Mouse (Mus musculus): Measurements from ENCODE around the gene Slc39a11. TPM values are rescaled to one million over a fixed set of nuclear protein-coding genes. Genes with fewer than 3 reads are reported as not detected.

Gene Slc39a11
- total RNA-seq, 2 experiments from 2014 or later = 1.8 to 3.1 TPM

DNA sequence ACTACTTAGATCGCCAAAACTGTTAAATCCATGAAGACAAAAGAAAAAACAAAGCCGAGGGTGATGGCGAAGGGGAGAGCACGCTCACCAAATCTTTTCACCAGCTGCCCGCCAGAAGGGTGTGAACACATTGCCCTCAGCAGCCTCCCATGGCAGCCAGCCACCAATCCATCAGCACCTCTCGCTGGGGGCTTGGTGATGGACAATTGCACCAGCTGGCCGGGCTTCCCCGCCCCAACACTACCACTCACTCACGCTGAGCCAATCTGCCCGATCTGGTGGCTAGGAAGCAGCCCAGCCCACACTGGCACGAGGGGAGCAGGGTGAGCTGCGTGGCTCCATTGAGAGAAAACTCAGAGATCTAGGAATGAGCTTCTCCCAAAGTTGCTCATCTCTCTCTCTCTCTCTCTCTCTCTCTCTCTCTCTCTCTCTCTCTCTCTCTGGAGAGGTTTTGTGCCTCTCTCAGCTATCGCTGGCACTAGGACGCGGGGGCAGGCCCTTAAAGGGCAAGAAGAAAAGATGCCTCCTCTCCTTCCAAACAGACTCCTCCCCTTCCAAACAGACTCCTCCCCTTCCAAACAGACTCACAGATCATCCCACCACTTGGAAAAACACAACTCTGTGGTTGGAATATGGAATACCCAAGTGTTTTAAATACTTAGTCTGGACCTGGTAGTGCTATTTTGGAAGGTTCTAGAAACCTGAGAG is 110.2 kb downstream of the Slc39a11 start:
- no peak for DNase-seq

DNA sequence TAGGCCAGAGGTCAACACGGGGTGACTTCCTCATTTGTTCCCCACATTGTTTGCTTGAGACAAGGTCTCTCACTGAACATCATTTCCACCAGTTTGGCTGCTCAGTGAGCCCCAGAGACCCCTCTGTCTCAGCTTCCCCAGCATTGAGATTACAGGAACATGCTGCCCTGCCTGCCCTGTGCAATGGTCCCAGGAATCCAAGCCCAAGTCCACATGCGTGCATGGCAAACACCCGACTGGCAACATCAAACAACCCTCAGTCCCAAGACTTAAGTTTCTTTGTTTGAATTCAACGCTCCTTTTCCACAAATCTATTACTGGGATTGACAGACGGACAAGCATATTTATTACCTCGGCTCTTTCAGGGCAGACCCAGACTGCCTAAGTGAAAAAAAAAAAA is 110.8 kb downstream of the Slc39a11 start:
- DNase-seq = no peak

DNA sequence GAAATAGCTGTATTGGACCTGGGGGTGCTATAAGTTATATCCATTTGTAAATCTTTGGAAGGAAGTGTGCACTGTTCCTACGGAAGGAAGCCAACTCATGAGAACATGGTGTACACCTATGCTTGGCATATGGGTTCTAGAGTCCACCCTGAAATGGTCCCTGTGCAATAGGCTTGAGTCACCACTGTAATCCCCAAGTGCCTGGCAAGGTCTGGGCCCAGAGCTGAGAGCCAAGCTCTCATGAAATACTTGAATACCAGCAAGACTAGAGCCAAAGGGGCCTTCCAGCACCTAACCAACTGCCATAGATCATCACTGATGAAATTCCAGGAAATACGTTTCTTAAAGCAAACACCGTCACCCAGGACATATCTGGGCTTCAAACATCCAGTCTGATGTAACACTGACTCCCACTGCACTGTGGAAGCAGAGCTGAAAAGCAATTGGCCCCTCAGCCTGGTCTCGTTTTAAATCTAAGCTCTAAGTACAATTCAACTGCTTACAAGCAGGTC is 111.4 kb downstream of the Slc39a11 start:
- no peak for DNase-seq

DNA sequence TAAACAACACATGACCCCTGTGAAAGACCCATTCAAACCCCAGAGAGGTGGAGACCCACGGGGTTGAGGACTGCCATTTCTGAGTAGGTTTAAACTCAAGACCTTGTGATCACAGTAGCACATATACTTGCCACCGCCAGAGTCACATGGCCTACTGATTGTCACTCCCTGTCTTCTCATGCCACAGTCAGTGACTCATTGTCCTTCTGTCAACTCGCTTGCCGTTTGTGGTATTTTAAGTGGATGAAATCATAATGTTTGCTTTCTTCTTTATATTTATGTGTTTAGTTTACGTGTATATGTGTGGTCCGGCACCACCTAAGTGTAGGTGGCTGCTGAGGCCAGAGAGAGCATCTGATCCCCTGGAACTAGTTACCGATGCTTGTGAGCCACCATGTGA is 112.2 kb downstream of the Slc39a11 start:
- DNase-seq = no peak

DNA sequence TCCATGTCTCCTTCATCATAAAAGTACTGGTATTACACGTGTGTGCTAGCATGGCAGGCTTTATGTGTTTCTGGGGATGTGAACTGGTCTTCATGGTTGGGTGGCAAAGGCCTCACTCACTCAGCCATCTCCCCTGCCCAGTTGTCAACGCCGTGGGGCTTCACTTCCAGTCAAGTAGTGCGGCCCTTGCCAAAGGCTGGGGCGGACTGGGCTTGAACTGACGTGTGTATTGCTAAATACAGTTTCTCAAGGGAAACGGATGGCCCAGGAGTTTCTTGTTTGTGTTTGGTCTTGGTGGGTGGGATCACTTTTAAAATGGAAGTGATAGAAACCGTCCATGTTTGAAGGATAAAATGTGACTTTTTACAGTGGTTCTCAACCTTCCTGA is 112.7 kb downstream of the Slc39a11 start:
- DNase-seq = no peak

DNA sequence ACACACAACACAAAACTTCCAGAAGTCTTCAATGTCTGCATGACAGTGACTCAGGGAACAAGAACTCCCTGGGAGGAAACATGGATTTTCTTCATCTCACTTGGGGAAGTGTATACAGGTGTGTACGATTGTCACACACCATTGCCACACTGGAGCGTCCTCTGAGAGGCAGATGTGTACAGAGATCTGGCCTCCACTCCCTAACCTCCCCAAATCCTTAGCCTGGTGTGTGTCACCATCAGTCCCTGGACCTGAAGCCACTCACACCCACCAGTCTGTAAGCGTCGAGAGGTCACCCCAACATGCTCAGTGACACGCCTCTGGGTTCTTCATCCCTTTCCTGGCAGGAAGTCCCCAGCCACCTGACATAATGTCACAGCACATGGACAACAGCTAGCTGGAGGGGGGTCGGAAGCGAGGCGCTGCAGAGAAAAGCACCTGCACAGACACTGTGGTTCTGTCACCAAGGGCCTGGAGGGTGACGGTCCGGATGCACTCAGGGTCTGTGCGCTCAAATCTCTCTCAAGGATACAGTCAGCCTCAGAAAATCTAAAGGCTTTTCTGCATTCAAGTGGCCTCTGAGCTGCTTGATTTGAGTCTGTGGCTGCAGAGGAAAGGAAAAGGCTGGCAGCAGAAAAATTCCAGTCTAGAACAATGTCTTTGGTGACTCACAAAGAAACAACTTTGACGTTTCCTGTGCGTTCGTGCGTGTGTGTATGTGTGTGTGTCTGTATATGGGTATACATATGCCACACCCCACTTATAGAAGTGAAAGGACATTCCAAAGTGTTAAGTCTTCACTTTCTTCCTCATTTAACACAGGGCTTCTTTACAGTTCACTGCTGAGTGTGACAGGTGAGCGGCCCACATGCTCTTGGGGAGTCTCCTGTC is 113.3 kb downstream of the Slc39a11 start:
- DNase-seq = no peak

DNA sequence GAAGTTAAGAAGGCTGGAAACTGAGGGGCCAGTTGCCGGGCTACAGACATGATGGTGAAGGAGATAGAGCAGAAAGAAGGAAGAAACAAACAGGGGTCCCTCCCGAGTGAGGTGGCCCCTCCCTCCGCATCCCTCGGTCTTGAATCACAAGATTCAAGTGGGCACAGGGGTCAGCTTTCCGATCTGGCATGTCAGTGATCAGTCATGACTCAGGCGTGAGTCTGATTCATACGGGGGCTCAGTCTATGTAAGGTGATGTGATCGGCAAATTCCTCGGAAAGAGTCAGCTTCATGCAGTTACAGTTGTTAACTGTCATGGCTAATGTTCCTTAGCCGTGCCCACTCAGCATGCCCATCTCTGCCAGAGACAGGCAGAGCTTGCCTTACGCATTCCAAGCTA is 115.5 kb downstream of the Slc39a11 start:
- no peak for DNase-seq

DNA sequence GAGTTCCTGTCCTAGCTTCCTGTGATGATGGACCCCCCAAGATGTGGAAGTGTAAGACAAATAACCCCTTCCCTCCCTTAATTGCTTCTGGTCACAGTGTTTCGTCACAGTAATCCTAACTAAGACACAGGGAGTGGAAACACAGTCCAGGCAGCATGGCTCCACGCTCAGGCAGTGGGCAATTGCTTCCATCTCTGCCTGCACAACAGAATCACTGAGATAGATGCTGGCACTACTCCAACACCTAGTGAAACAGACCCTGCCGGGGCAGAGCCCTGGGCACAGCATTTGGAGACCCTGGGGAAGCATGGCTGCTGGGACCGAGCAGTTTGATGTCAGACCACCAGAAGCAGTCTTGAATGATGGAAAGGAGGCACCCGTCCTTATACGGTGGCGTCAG is 115.9 kb downstream of the Slc39a11 start:
- no peak for DNase-seq

DNA sequence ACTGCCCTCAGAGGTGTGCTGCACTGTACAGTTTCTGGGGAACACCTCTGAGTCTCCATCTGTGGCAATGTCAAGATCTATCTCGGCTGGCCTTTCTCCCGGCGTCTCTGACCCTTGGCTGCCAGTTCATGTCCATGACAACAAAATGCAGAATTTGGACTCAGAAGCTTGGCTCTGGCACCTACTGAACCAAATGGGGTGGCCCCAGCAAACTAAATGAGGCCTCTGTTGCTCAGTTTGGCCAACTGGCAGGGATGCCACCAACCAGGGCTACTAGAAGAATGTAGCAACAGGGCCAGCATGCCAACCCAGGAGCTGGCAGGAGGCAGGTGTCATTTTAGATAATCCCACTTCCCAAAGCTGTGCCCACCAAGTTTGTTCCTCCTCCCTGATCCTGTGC is 121.5 kb downstream of the Slc39a11 start:
- no peak for DNase-seq

DNA sequence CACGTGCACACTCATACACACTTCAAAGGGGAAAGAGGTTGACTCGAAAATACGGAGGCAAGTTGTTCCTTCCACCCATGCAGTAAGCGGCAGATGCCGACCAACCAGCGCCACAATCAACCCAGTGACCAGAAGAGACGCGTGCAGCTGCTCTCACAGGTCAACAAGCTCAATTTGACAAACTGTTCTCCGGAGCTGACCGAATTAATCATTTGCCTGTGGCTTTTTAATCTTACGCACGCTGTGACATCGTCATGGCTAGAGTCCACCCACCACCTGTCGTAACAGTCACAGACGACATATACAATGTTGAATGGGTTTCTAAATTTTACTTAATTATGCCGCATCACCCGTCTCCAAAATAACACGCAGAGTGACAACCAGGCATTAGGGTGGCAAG is 124.1 kb downstream of the Slc39a11 start:
- no peak for DNase-seq

DNA sequence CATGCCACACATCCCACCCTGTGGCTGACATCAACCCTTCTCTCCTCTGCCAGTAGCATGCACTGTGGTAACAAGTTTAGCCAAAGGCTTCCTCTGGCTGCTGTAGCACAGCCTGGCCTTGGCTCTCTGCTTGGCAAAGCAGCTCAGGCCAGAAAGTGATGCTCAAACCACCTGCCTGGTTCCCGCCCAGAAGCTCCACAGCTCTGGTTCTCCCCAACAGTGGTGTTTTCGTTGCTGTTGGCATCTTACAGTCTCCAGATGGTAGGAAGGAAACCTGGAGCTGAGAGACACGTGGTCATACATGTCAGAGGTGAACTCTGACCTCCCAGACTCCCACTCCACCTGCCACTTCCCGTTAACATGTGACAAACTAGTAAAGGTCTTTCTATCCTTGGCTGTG is 127.2 kb downstream of the Slc39a11 start:
- DNase-seq = no peak

DNA sequence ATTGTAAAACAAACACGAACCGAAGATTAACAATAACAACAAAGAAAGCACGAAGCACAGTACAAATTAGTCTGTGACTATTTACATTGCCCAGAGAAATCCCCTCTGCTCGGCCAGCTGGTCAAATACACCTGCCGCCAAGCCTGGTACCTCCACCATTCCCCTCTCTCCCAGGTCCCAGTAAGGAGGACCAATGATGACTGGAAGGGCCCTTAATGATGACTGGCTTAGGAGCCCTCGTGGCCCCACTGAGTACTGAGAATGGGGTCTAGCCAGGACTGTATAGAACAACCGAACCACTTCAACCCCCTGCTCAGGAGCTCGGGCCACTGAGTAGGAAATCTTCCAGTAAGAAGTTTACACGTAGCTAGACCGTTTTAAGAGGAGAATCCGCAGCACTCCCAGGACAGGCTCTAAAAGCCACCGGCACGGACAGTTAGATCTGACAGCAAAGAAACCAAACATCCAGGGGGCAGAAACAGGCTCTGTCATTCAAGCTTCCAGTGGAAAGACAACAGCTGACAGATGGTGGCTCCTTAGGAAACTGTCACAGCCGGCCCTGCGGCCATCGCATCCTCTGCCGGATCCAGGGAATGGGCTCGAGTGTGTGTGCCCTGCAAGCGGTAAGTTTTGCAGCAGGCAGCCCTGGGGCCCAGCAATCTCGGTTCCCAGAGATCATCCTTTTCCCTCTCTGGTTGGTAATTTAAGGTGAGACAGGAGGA is 128.2 kb downstream of the Slc39a11 start:
- no peak for DNase-seq

DNA sequence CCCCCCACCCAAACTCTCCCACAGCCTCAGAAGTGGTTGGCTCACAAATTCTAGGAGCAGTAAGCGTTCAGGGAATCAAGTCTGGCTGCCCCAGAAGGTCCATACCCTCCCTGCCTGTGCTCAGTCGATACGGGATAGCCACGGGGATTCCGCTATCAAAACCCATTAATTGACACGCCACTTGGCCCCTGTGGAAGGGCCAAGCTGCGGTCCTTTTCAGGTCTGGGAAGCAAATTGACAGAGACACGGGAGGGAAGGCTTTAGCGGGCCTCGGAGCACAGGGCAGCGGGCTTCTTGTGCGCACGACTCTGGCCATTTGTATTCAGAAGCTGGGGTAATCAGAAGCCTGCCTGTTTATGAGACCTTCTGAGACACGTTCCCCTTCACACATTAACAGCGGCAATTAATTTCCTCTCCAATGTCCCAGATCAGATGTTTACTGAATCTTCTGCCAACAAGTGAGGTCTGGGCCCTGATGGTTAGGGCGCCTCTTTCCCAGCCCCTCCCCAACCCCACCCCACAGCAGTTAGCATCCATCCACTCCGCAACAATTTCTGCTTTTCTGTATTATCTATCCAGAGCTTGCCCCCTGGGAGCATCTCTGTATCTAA is 128.9 kb downstream of the Slc39a11 start:
- no peak for DNase-seq

DNA sequence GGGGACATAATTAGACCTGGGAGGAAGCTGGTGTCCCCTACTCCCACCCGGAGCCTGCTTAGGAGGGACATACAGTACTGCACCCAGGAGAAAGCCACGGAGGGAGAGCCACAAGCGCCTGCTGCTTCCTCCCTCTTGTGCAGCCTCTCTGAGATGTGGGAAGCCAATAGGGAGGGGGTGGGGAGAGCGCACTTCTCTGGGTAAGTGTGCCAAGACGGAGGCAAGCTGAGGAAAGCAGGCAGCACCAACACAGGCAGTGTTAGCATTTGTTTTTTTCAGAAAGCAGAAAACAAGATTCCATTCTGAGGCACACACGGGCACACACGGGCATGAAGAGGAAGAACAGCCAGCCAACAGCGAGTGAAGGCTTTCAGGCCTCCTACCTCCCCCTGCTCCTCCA is 129.5 kb downstream of the Slc39a11 start:
- DNase-seq = no peak

DNA sequence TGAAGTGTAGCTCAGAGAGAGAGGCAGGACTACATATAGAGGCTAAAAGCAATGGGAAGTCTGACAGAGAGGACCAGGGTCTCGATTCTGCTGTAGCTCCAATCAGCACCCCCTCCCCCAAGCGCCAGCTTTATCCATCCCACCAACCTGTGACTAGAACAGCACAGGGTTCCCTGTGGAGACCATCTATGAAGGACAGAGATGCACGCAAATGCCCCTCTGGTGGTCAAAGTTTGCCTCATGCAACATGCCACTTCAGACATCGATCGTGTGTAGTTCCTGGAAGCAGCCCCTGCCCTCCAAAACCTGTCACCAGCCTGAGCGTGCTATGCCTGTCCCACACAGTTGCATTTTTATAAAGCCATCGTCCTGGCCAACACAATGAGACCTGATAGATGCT is 129.9 kb downstream of the Slc39a11 start:
- no peak for DNase-seq

DNA sequence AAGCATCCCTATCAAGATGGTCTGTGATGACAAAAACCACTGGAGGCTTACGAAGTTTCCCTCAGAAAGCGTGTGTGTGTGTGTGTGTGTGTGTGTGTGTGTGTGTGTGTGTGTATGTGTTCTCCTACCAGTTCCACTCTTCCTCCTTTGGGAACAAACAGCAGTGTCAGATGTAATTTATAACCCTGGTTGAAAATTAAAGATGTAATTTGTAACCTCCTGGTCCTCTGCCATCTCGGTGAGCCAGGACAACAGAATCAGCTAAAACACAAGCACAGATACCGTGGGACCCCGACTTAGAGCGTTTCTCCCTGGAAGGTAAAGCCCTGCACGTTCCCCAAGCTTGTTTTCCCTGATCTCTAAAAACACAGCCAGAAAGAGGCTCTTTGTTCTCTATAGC is 131.7 kb downstream of the Slc39a11 start:
- DNase-seq = no peak

DNA sequence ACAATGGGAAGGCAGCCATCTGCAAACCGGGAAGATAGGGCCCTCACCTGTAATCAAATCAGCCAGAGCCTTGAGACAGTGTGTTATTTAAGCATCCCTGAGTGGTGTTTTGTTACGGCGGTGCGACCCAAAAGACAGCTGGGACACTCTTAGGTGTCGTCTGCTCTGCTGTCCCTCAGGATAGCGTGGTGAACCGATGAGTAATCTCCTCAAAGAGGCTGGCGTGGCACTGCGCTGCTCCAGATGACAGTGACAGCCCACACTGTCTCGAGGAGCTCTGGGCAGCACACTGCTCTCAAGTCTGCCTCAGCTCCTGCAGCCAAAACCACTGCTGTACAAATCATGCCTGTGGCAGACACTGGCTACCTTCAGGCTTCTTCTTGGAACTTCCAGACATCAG is 133.7 kb downstream of the Slc39a11 start:
- no peak for DNase-seq

DNA sequence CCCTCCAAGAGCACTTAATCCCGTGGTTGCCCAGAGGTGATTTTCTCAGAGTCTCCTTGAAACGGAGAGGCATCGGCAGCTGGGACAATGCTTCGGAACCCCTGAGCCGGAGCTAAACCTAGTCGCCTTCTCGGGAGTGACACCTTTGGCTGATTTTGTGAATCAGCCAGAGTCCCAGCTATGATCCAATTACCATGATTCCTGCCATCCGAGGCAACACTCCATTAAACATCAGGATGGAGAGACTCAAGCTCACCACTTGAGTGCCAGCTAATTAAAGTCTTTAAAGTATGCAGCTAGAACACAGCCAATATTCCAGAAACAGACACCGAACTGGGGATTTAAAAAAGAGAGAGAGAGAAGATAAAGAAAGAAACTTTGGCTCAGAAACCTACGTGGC is 136.9 kb downstream of the Slc39a11 start:
- no peak for DNase-seq

DNA sequence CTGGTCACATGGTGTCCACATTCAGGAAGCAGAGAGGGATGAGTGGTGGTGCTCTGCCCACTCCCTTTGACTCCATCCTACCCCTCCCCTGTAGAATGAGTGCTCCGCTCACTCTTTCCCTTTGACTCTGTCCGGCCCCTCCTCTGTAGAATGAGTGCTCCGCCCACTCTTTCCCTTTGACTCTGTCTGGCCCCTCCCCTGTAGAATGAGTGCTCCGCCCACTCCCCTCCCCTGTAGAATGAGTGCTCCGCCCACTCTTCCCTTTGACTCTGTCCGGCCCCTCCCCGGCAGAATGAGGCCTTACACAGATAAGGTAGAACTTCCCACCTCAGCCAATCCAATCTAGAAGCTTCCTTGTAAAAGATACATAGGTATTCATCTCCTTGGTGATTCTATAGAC is 137.7 kb downstream of the Slc39a11 start:
- no peak for DNase-seq

DNA sequence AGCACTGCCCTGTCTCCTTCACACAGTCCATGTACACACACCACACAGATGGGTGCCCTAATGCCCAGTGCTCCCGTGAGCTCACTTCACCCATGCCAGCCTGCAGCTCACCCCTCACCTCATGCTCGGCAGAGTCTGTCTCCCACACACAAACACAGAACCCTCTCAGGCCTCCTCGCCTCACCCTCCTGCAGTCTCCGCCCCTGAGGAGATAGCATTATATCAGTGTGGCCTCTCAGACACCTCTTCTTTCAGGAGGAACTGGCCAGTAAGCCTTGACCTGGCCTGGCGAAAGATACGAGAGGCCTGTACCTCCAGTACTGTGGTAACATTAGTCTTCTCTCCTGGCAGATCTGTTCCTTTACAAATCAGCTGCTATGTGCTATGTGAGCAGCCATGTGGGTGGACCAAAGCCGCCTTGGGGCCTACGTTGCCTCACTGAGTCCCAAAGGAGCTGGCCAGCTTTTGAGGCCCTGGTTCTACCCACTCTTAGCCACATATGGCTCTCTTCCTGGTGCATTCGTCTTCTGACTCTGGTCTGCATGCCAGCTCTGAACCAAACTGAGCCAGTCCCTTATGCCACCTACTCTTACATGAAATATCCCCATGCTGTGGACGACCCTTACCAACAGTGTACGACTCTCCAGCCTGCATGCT is 138.8 kb downstream of the Slc39a11 start:
- DNase-seq = no peak

DNA sequence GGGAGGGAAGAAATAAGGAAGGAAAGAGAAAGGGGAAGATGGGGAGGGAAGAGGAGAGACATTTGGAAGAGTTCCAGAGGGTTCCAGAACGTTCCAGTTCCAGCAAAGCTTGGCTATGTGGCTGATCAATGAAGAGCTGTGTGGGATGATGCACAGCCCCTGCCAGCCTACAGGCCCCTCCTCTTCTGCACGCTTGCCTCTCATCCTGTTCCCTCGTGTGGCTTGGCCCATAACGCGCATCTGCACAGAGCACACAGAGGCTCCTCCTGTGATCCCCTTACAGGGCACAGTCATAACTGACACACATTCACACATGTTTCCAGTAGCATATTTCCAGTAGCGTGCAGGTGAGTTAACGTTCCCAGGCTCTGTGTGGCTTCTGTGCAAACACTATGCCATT is 139.6 kb downstream of the Slc39a11 start:
- no peak for DNase-seq

Measured in gastrocnemius, postnatal 25 days (tissue).